Mouse (Mus musculus) embryonic fibroblast, embryonic 13.5 days (primary cell): ENCODE results near the gene Trpm8. TPM values are rescaled to one million over a fixed set of nuclear protein-coding genes. Genes with fewer than 3 reads are reported as not detected.

Source experiments
- H3K27ac ChIP-seq: 2 replicates; pipeline ENCODE4 v1.5.1; 2012; ENCODE audit warnings: low read length, control low read depth, inconsistent platforms; ENCODE audit not compliant: insufficient read depth
- H3K4me1 ChIP-seq: 2 replicates; pipeline ENCODE4 v1.6.1; 2011; ENCODE audit warnings: low read length; ENCODE audit not compliant: control insufficient read depth, insufficient read depth
- H3K4me3 ChIP-seq: 2 replicates; pipeline ENCODE4 v1.5.1; 2011; ENCODE audit warnings: mild to moderate bottlenecking, control low read depth, low read length; ENCODE audit not compliant: insufficient read depth
- CTCF ChIP-seq: IDR thresholded peaks from 2 replicates; pipeline ENCODE4 v1.5.1; 2011; ENCODE audit warnings: mild to moderate bottlenecking, control low read depth, low read length, moderate library complexity, borderline replicate concordance; ENCODE audit not compliant: insufficient read depth
- POLR2A ChIP-seq: IDR thresholded peaks from 2 replicates; pipeline ENCODE4 v1.6.1; 2011; ENCODE audit warnings: low read depth, mild to moderate bottlenecking, control low read depth, low read length, moderate library complexity
- polyA plus RNA-seq: library from polyadenylated mRNA; stranded (reverse); fragments of >200 nt; gene quantifications from 2 replicates; pipeline ENCODE4 v1.2.4, GENCODE M21; 2011; ENCODE audit warnings: low read depth; ENCODE audit not compliant: missing spikeins, insufficient read length

The Trpm8 gene
- polyA plus RNA-seq, 1 experiment, result not detected

DNA sequence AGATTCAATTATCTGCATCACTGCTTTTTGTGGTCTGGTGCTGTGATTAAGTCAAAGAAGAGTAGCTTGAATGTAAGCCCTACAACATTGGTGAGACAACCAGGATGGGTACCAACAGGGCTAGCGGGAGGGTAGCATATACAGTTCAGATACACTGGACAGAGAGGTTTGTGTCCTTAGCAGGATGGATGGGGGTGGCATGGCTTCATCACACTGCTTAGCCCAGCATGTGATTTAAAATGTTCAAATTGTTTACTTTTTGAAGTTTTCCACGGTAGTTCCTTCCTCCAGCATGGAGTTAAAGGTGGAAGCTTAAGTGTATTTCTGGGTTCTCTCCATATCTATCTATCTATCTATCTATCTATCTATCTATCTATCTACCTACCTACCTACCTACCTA lies 11.7 kb downstream of the Trpm8 start:
- H3K4me1 ChIP-seq, result no peaks in the 10 kb centered on the region
- TF ChIP-seq CTCF, result no peak
- no peak for TF ChIP-seq POLR2A
- no peak overlapping the region for H3K4me3 ChIP-seq
- H3K27ac ChIP-seq, result no peak overlapping the region

DNA sequence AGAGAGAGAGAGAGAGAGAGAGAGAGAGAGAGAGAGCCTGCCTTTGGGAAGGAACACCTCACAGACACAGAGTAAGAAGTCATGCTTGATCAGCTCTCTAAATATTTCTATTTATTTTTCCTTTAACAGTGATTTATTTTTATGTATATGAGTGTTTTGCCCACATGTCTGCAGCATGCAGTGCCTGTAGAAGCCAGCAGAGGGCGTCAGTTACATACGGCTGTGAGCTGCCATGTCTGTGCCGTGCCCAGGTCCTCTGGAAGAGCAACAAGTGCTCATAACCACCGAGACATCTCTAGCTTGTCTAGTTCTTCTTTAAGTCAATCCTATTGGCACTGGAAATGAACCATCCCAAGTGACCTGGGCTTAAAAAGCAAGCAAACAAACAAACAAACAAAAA lies 12.5 kb downstream of the Trpm8 start:
- Histone ChIP-seq H3K27ac (no peak overlapping the region), H3K4me1 (no peaks in the 10 kb centered on the region), H3K4me3 (no peak overlapping the region)
- TF ChIP-seq CTCF (peak; percentile 82), POLR2A (no peak)

DNA sequence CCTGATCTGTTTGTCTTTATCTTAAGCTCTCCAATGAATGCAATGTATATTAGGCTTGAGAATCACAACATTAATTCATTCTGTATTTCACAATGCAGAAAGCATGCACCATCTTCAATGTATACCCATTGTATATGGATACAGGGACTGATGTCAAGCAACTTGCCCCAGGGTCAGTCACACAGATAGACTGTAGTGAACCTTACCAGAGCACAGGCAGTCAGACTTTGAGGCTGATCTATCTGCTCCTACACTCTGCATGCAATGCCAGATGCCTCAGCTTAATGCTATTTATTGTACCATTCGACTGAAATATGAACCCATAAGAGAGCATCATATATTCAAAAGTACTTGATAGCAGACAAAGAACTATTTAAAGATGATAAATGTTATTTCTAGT lies 13.1 kb downstream of the Trpm8 start:
- Histone ChIP-seq H3K27ac (no peak overlapping the region), H3K4me3 (no peak overlapping the region), H3K4me1 (no peaks in the 10 kb centered on the region)
- TF ChIP-seq CTCF (no peak), POLR2A (no peak)

DNA sequence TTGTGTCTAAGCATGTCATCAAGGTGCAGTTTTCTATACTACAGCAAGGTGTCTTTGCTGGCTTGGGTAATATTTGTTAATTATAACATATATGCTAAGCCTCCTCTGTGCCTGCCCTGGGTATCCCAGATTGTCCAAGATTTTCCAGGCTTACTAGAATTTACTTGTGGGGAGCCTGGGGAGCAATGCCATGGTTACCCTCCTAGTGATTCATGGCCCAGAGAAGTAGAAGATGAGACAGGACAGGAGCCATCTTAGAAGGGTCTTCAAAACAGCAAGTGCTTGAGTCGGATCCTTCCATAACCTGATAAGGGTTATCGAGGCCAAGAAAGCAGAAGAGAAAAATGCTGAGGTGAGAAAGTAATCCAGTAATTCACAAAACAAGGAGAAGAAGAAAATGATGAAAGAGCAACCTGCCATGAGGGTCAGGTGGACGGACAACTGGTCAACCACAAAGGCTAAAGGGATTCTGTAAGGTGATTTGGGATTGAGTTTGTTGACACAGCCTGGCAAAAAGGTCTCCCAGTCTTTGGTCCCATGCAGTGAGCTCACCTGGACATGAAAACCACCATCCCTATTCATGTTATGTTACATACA lies 14.0 kb downstream of the Trpm8 start:
- no peak overlapping the region for H3K4me3 ChIP-seq
- TF ChIP-seq POLR2A, result no peak
- TF ChIP-seq CTCF, result no peak
- no peaks in the 10 kb centered on the region for H3K4me1 ChIP-seq
- H3K27ac ChIP-seq, result no peak overlapping the region

DNA sequence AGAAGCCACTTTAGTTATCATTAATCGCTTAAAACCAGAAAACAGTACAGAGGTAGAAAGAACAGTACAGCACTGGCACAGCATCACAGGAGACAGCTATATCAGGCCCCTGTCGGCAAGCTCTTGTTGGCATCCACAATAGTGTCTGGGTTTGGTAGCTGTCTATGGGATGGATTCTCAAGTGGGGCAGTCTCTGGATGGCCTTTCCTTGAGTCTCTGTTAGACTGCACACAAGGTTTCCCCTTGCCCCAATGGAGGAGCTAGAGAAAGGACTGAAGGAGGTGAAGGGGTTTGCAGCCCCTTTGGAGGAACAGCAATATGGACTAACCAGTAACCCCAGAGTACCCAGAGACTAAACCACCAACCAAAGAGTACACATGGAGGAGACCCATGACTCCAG lies 14.6 kb downstream of the Trpm8 start:
- no peak overlapping the region for H3K27ac ChIP-seq
- no peak for TF ChIP-seq POLR2A
- no peak for TF ChIP-seq CTCF
- H3K4me1 ChIP-seq, result no peaks in the 10 kb centered on the region
- no peak overlapping the region for H3K4me3 ChIP-seq

DNA sequence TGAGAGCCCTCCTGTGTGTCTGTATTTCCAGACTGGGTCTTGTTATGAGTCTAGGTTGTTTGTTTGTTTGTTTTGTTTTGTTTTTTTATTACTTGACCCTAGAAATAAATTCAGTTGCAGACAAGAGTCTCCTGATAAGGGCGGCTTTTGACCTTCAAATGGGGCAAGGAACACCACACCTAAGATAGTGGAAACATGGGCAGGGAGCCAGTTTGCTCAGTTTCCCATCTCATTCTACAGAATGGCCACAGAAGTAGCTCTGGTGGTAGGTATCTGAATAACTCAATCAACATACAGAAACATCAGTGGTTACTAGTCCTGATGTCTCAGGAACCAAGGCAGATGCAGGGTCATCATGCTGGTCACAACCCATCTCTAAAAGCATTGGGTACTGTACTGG lies 17.2 kb downstream of the Trpm8 start:
- TF ChIP-seq POLR2A, result no peak
- no peak for TF ChIP-seq CTCF
- H3K27ac ChIP-seq, result no peak overlapping the region
- no peak overlapping the region for H3K4me3 ChIP-seq
- no peaks in the 10 kb centered on the region for H3K4me1 ChIP-seq

DNA sequence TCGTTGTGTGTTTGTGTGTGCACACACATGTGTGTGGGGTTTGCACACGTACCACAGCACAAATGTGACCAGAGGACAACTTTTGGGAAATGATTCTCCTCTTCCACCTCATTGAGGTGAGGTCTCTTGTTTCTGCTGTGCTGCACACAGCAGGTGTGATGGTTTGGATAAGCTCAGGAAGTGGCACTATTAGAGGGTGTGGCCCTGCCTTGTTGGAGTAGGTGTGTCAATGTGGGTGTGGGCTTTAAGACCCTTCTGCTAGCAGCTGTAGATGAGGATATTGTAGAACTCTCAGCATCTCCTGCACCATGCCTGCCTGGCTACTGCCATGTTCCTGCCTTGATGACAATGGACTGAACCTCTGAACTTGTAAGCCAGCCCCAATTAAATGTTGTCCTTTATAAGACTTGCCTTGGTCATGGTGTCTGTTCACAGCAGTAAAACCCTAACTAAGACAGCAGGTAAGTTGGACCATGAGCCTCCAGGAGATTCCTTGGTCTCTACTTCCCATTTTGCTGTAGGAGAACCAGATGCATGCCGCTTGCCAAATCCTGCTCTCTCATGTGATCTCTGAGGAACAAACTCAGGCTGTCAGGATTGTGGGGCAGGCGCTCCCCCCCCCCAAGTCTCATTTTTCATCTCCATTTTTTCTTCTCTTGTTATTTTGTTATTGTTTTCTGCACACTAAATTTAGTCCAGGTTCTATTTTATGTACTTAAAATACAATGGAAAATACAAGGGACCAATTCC lies 18.9 kb downstream of the Trpm8 start:
- Histone ChIP-seq H3K4me1 (no peaks in the 10 kb centered on the region), H3K4me3 (no peak overlapping the region), H3K27ac (no peak overlapping the region)
- TF ChIP-seq CTCF (no peak), POLR2A (no peak)

DNA sequence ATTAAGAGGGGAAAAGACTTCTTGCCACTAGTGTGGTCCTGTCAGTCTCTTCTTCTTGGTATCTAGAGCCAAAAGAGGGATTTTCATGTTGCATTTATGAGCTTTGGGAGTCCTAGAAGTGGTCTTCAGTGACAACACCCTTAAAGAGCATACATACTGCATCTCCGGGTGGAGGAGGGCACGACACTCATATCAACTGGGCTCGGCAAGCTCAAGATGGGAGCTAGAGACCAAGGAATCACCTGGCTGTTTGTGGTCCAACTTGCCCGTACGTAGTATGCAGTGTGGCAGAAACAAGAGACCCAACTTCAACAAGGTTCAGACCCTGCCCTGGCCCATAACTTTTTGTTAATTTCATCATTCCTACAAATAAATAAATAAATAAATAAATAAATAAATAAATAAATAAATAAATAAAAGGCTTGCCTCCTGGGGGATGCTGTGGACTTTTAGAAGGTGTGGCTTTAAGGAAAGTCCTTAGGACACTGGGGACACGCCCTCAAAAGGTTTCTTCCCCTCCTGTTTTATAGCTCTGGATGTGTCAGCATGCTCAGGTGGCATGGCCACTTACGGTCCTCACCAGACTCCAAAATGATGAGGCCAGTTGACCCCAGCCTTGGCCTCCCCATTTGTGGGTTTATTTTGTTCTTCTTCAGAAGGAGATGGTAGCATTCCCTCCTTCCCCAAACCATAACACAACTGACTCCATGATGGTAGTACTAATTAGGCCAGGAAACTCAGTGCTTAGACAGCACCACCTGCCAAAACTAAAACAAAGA lies 20.2 kb downstream of the Trpm8 start:
- Histone ChIP-seq H3K4me1 (no peaks in the 10 kb centered on the region), H3K4me3 (no peak overlapping the region), H3K27ac (no peak overlapping the region)
- TF ChIP-seq CTCF (no peak), POLR2A (no peak)

DNA sequence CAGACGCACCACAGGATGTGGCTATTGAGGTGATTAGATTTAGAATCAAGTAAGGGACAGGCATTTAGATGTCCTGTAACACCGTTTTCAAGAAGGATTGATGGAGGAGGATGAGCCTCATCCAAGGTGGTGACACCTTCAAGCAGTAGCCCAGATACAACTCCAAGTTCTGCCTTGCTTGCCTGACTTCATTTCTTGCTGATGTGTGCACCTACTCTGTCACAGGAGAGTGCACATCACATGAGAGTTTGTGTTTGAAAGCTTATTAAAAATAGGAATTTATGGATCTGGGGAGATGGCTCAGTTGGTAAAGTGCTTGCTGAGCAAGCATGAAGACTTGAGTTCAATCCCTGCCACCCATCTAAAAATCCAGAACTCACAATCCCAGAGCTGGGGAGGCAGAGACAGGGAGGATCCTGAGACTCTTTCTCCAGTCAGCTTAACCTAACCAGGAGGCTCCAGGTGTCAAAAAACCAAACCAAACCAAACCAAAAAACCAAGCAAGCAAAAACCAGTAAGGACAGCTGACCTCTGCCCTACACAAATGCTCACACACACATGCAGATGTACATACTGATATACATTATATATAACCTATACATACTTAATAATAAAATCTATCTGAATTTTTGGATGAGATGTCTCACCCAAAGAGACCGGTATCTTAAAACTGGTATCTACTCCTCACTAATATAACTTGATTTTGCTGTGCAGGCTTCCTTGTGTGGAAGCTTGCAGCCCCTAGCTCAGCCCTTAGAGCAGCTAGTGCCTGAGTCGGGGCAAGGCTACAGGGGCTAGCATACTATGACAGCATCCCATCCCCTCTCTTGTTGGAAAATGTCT lies 21.4 kb downstream of the Trpm8 start:
- H3K4me1 ChIP-seq, result no peaks in the 10 kb centered on the region
- no peak overlapping the region for H3K27ac ChIP-seq
- TF ChIP-seq POLR2A (no peak), CTCF (no peak)
- no peak overlapping the region for H3K4me3 ChIP-seq

DNA sequence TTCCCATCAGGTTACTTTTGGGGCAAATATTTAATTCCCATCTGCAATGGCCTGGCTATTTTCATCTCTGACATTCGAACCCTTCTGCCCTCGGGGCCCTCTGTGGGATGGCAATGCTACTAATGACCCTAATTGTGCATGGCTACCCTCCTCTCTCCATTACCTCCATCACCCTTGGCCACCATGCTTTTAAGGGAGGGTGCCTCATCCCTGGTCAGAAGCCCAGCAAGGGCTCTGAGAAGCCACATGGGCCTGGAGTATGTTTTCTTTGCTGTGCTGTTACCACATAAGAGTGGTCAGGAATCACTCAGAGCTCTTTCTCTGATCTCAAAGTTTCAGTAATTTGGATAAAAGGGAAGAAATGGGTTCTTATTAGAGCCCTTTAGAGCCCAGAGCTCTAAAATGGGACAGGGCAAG lies 22.1 kb downstream of the Trpm8 start:
- Histone ChIP-seq H3K27ac (no peak overlapping the region), H3K4me1 (no peaks in the 10 kb centered on the region), H3K4me3 (no peak overlapping the region)
- TF ChIP-seq POLR2A, result no peak
- TF ChIP-seq CTCF, result no peak
